Mouse (Mus musculus) megakaryocyte-erythroid progenitor cell, adult 5-6 weeks (primary cell): ENCODE measurements at regions not wholly inside any gene's neighbourhood (a gene's known extent, or its start where the extent isn't known, plus 50 kb on each side); places are given as distances from the start of the nearest gene placed in this dataset.

Source experiments
- ATAC-seq: replicated peaks from 2 replicates; pipeline ENCODE4 v1.8.0; 2016; ENCODE audit warnings: mild to moderate bottlenecking, inconsistent platforms; ENCODE audit not compliant: severe bottlenecking, poor library complexity, low FRiP score, low TSS enrichment

- no peak for ATAC-seq
Measured at GRCm38 (mm10) chr13:111373801-111374200, 116.1 kb downstream of the Gpbp1 start.
